Mouse (Mus musculus) limb, embryonic 12.5 days (tissue): ENCODE data around the gene Gcdh. TPM values are rescaled to one million over a fixed set of nuclear protein-coding genes. Genes with fewer than 3 reads are reported as not detected.

Experiments
- ATAC-seq: fragments of 200-750 bp; cut with Nextera tagmentation; 2 replicates; pipeline ENCODE4 v1.8.0; 2017; ENCODE audit warnings: low read depth, moderate TSS enrichment; ENCODE audit not compliant: insufficient number of reproducible peaks, insufficient read depth, low FRiP score, low TSS enrichment
- H3K27ac ChIP-seq: fragments of 300-500 bp; sonication (generic); 2 replicates; pipeline ENCODE4 v1.5.1; 2016; ENCODE audit warnings: mild to moderate bottlenecking, moderate library complexity
- H3K27me3 ChIP-seq: fragments of 300-500 bp; sonication (generic); 2 replicates; pipeline ENCODE4 v1.6.1; 2016; ENCODE audit warnings: mild to moderate bottlenecking, moderate library complexity
- H3K36me3 ChIP-seq: fragments of 300-500 bp; sonication (generic); 2 replicates; pipeline ENCODE4 v1.6.1; 2016; ENCODE audit warnings: mild to moderate bottlenecking, moderate library complexity
- H3K4me1 ChIP-seq: fragments of 300-500 bp; sonication (generic); replicated peaks from 2 replicates; pipeline ENCODE4 v1.6.1; 2016
- H3K4me2 ChIP-seq: fragments of 300-500 bp; sonication (generic); 2 replicates; pipeline ENCODE4 v1.6.1; 2016; ENCODE audit warnings: mild to moderate bottlenecking, moderate library complexity
- H3K4me3 ChIP-seq: fragments of 300-500 bp; sonication (generic); replicated peaks from 2 replicates; pipeline ENCODE4 v1.5.1; 2016; ENCODE audit warnings: mild to moderate bottlenecking
- H3K9ac ChIP-seq: fragments of 300-500 bp; sonication (generic); replicated peaks from 2 replicates; pipeline ENCODE4 v1.6.1; 2016; ENCODE audit warnings: mild to moderate bottlenecking, moderate library complexity
- H3K9me3 ChIP-seq: fragments of 300-500 bp; sonication (generic); 2 replicates; pipeline ENCODE4 v1.6.1; 2016; ENCODE audit warnings: mild to moderate bottlenecking, moderate library complexity
- WGBS: fragments of 180-500 bp; shearing (Covaris S2); methylation state at CpG from one replicate; pipeline ENCODE4 v1.1.7; 2016; 5-methylcytosine and 5-hydroxymethylcytosine counted together
- polyA plus RNA-seq: library from polyadenylated mRNA; unstranded; fragments of >200 nt; fragmentation: Nextera tagmentation; extraction: Ambion mirVana; gene quantifications from 2 replicates; pipeline ENCODE4 v1.2.1, GENCODE M21; 2016

Gcdh gene
- polyA plus RNA-seq, 1 experiment from 2014 or later: 42.8 TPM

DNA sequence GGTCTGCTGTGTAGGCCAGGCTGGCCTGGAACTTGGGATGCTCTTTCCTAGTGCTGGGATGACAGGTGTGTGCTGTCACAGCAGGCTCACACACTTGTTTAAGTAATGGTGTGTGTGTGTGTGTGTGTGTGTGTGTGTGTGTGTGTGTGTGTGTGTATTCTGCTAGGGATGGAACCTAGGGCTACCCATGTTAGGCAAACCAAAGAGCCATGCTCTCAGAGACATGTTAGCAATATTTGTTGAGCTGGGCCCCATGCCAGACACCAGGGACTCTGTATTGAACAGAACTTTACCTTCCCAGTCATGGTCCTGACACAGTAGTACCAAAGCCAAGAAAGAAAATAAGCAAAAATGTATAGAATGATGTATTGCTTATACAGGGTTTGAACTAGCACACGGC is 33.8 kb upstream of the Gcdh start:
- ATAC-seq: no peak
- Histone ChIP-seq H3K36me3 (no peaks in the 10 kb centered on the region), H3K9ac (no peak overlapping the region), H3K27me3 (peaks cover 77% of the 10 kb centered on the region), H3K27ac (no peak overlapping the region), H3K4me3 (no peak overlapping the region), H3K4me2 (no peak overlapping the region), H3K4me1 (peaks cover 10% of the 10 kb centered on the region; the same call in 1 of the 2 replicates), H3K9me3 (no peaks in the 10 kb centered on the region)
- 81% methylated on average over 1 of the region's 1 CpGs for WGBS

- no peak for ATAC-seq
- WGBS: 71% methylated on average over 7 of the region's 7 CpGs
- H3K36me3 ChIP-seq: no peaks in the 10 kb centered on the region
- no peak overlapping the region for H3K4me3 ChIP-seq
- no peak overlapping the region for H3K4me2 ChIP-seq
- H3K27ac ChIP-seq: no peak overlapping the region
- H3K27me3 ChIP-seq: peaks cover 69% of the 10 kb centered on the region
- no peak overlapping the region for H3K9ac ChIP-seq
- peaks cover 10% of the 10 kb centered on the region; the same call in 1 of the 2 replicates for H3K4me1 ChIP-seq
- H3K9me3 ChIP-seq: no peaks in the 10 kb centered on the region
Observed at GRCm38 (mm10) chr8:84925557-84925956, 31.8 kb upstream of the Gcdh start.

GRCm38 (mm10) chr8:84921596-84921995 is 27.9 kb upstream of the Gcdh start:
- Histone ChIP-seq H3K27me3 (peaks cover 73% of the 10 kb centered on the region), H3K4me1 (no peaks in the 10 kb centered on the region; the same call in 1 of the 2 replicates), H3K27ac (no peak overlapping the region), H3K4me2 (no peak overlapping the region), H3K4me3 (no peak overlapping the region), H3K36me3 (no peaks in the 10 kb centered on the region), H3K9me3 (no peaks in the 10 kb centered on the region), H3K9ac (no peak overlapping the region)
- no peak for ATAC-seq
- 76% methylated on average over 2 of the region's 2 CpGs for WGBS

DNA sequence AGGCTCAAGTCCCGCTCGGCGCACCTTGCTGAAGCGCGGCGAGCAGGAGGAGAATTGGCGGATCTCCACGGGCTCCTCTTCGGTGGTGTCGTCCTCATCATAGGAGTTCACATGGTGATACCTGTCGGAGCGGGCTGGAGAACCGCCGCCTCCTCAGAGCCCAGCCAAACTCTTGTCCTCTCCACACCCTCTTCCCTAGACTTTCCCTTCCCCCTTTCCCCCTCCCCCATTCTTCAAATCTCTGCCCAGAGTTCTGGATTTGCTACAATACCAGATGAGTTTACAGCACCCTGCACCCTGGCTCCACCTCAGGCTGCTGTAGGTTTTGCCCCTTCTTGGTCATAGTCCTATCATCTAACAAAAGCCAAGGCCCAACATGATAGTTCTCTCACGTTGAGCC is 24.9 kb upstream of the Gcdh start:
- H3K4me3 ChIP-seq: no peak overlapping the region
- no peak overlapping the region for H3K27ac ChIP-seq
- H3K9me3 ChIP-seq: peaks cover 8% of the 10 kb centered on the region
- no peak for ATAC-seq
- H3K9ac ChIP-seq: no peak overlapping the region
- no peaks in the 10 kb centered on the region; the same call in 1 of the 2 replicates for H3K4me1 ChIP-seq
- H3K4me2 ChIP-seq: no peak overlapping the region
- H3K36me3 ChIP-seq: no peaks in the 10 kb centered on the region
- WGBS: 89% methylated on average over 15 of the region's 15 CpGs
- peaks cover 77% of the 10 kb centered on the region for H3K27me3 ChIP-seq

- ATAC-seq: no peak
- Histone ChIP-seq H3K27me3 (peaks cover 83% of the 10 kb centered on the region), H3K4me1 (peaks cover 4% of the 10 kb centered on the region), H3K36me3 (no peaks in the 10 kb centered on the region), H3K27ac (no peak overlapping the region), H3K9ac (no peak overlapping the region), H3K4me2 (0 out of 2 replicates have a peak overlapping the region, but pooled peaks have one; percentile 8), H3K9me3 (peaks cover 8% of the 10 kb centered on the region), H3K4me3 (no peak overlapping the region)
- WGBS: 28% methylated on average over 20 of the region's 20 CpGs
Observed at GRCm38 (mm10) chr8:84917781-84918180, 24.1 kb upstream of the Gcdh start.

DNA sequence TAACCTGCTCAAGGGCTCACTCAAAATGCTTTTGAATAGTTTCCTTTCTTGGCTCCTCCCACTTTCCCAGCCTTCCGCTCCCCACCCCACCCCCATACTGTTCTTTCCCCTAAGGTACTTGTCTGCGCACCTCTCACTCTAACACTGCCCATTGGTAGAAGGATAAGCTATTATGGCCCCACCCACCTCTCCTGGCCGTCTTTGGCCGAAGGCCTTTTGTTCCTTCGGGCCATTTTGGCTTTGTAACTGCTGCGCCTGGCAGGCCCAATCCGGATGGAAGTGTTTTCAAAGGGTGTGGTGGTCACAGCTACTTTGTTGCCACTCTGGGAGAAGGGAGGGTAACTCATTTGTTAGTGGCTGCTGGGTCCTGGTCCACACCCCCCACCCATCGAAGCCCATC is 21.5 kb upstream of the Gcdh start:
- no peak overlapping the region for H3K9ac ChIP-seq
- no peak overlapping the region for H3K4me2 ChIP-seq
- H3K27me3 ChIP-seq: peaks cover 95% of the 10 kb centered on the region
- peaks cover 11% of the 10 kb centered on the region for H3K4me1 ChIP-seq
- 84% methylated on average over 8 of the region's 8 CpGs for WGBS
- no peak for ATAC-seq
- H3K9me3 ChIP-seq: peaks cover 8% of the 10 kb centered on the region
- no peak overlapping the region for H3K27ac ChIP-seq
- H3K4me3 ChIP-seq: no peak overlapping the region
- peaks cover 4% of the 10 kb centered on the region; the same call in 1 of the 2 replicates for H3K36me3 ChIP-seq

DNA sequence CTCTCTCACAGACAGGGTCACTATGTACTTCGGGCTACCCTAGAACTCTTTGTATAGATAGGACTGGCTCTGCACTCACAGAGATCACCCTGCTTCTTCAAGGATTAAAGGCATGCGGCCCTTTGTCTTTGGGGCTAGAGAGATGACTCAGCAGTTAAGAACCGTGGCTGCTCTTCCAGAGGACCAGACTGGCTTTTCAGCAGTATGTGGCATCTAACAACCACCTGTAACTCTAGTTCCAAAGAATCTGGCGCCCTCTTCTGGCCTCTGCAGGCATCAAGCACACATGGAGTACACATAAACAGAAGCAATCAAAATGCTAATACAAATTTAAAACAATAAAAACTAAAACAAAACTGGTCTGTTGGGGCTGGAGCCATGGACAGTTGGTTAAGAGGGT is 20.2 kb upstream of the Gcdh start:
- Histone ChIP-seq H3K4me3 (peak overlapping the region; percentile 47), H3K9ac (no peak overlapping the region), H3K4me2 (peak overlapping the region; percentile 91), H3K9me3 (peaks cover 8% of the 10 kb centered on the region), H3K27ac (no peak overlapping the region), H3K4me1 (peaks cover 22% of the 10 kb centered on the region), H3K27me3 (peaks cover 95% of the 10 kb centered on the region), H3K36me3 (peaks cover 4% of the 10 kb centered on the region; the same call in 1 of the 2 replicates)
- no peak for ATAC-seq
- 41% methylated on average over 4 of the region's 4 CpGs for WGBS

GRCm38 (mm10) chr8:84913502-84913900 is 19.8 kb upstream of the Gcdh start:
- no peak for ATAC-seq
- Histone ChIP-seq H3K27ac (no peak overlapping the region), H3K9ac (peak overlapping the region; percentile 42; the same call in 1 of the 2 replicates), H3K4me3 (peak overlapping the region; percentile 47), H3K9me3 (peaks cover 8% of the 10 kb centered on the region), H3K4me2 (peak overlapping the region; percentile 91), H3K27me3 (peaks cover 92% of the 10 kb centered on the region), H3K36me3 (peaks cover 4% of the 10 kb centered on the region; the same call in 1 of the 2 replicates), H3K4me1 (peaks cover 24% of the 10 kb centered on the region)
- 19% methylated on average over 9 of the region's 9 CpGs for WGBS

DNA sequence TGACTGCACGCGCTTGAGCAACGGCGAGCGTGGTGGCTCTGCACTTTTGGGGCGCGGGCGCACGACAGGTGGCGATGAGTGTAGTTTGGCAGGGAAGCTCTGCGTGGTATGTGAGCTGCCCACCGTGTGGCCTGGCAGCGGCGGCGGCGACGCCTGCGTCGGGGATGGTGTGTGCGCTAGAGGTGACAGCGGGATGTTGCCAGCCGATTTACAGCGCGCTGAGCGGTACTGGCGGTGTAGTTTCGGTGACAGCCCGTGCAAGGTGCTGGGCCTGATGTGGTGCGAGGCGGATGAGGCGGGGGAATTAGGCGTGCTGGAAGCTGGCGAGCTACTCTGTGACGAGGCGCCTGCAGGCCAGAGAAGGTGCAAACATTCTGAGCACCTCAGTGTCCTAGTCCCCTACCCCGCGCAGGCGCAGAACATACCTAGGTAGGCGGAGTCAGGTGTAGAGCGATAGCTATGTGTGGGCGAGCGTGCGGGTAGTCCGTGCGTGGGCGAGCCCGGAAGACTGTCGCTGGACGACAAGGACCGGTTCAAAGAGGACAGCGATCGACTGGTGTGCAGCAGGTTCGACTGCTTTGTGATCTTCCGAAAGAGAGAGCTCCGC is 19.3 kb upstream of the Gcdh start:
- Histone ChIP-seq H3K27ac (no peak overlapping the region), H3K4me2 (peak overlapping the region; percentile 91), H3K4me3 (peak overlapping the region; percentile 47), H3K36me3 (peaks cover 4% of the 10 kb centered on the region; the same call in 1 of the 2 replicates), H3K9me3 (peaks cover 8% of the 10 kb centered on the region), H3K4me1 (peaks cover 24% of the 10 kb centered on the region), H3K27me3 (peaks cover 86% of the 10 kb centered on the region), H3K9ac (peak overlapping the region; percentile 42; the same call in 1 of the 2 replicates)
- 1% methylated on average over 55 of the region's 55 CpGs for WGBS
- peak; percentile 21; the same call in 1 of the 2 replicates for ATAC-seq

GRCm38 (mm10) chr8:84912391-84912790 is 18.7 kb upstream of the Gcdh start:
- peaks cover 24% of the 10 kb centered on the region for H3K4me1 ChIP-seq
- H3K4me2 ChIP-seq: peak overlapping the region; percentile 91
- H3K27ac ChIP-seq: no peak overlapping the region
- peaks cover 8% of the 10 kb centered on the region for H3K9me3 ChIP-seq
- peak overlapping the region; percentile 42; the same call in 1 of the 2 replicates for H3K9ac ChIP-seq
- H3K27me3 ChIP-seq: peaks cover 80% of the 10 kb centered on the region
- ATAC-seq: no peak
- peak overlapping the region; percentile 47 for H3K4me3 ChIP-seq
- WGBS: 20% methylated on average over 27 of the region's 27 CpGs
- peaks cover 4% of the 10 kb centered on the region; the same call in 1 of the 2 replicates for H3K36me3 ChIP-seq

DNA sequence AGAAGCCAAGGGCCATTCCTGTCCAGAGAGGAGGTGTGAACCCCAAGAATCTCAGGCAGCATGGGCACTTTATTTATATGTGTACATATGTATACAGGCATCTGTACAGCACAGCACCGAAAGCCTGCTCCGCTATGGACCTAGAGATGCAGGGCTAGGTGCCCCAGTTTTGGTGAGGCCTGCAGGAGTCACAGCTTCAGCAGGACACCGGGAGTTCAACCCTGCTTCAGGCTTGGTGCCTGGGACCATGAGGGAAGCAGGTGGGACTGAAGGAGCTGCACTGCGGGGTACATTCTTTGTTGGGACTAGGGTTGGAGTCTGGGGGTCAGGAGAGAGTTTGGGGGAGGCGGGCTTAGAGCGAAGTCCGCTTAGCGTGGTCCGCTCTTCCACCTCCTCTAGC is 18.1 kb upstream of the Gcdh start:
- 80% methylated on average over 9 of the region's 9 CpGs for WGBS
- ATAC-seq: no peak
- peak overlapping the region; percentile 47; the same call in 1 of the 2 replicates for H3K4me3 ChIP-seq

More for the DNA sequence above, 18.1 kb upstream of the Gcdh start:
- Histone ChIP-seq H3K9ac (no peak overlapping the region), H3K36me3 (peaks cover 4% of the 10 kb centered on the region; the same call in 1 of the 2 replicates), H3K27me3 (peaks cover 75% of the 10 kb centered on the region), H3K27ac (no peak overlapping the region), H3K9me3 (peaks cover 8% of the 10 kb centered on the region), H3K4me2 (0 out of 2 replicates have a peak overlapping the region, but pooled peaks have one; percentile 91), H3K4me1 (peaks cover 24% of the 10 kb centered on the region)
